Mouse (Mus musculus): ENCODE results near the gene Vmp1.
A peak's percentile ranks its signal among the peaks of the same experiment; 100 is the strongest.

Gene Vmp1

DNA sequence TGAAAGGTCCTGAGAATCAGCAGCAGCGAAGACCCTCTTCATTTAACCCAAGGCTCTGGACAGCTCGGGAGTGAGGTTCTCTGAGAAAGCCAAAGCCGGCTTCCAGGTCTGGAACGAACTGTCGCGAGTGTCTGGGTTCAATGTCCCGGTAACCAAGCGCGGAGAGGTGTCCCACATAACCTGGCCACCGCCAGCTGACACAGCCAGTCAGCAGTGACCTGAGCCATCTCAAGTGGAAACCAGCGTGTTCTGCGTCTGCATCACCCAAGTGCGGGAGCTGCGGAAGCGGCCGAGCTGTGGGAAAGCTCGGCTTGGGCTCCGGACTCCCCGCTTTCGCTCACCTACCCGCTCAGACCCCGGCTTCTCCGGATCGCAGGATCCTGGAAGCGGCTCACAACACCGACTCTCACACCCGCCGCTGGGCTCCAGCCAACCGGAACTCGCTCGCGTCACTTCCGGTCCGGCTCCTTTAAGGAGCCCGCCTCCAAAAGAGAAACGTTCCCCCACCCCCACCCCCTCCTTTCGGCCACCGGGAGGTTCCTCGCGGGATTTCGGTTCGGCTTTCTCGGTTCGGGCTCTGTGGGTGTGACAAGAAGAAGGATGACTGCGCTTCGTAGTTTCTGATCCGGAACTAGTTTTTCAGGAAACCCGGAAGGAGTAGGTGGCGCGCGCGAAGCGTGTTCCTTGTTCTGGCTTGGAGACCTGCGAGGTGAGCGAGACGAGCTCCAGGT is at the start of gene Vmp1, which contains the start of gene Ptrh2:
Gene Vmp1 (minus strand): TSS at position 442 of the 731 bp plus-strand sequence.
Gene Ptrh2 (plus strand): TSS at position 591 of the 731 bp plus-strand sequence.
- peak; percentile 97 for DNase-seq

DNA sequence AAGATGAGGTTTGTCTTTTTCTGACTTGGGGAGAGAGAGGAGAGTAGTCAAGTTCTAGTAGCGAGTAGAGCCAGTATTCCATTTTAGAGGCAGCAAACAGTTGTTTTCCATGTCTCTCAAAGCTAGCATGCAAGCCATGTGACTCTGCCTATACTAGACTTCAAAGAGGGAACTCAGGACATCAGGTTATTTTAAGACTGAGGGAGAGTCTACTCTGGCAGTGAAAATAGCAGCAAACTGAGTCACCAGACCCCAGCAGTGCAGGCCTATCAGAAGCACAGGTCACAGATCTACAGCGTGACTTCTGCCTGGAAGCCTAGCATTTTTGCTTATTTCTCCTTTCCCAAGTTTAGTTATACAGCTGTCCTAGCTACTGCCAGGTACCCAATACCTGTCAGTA is 47.8 kb upstream of the Vmp1 start:
- DNase-seq: no peak

DNA sequence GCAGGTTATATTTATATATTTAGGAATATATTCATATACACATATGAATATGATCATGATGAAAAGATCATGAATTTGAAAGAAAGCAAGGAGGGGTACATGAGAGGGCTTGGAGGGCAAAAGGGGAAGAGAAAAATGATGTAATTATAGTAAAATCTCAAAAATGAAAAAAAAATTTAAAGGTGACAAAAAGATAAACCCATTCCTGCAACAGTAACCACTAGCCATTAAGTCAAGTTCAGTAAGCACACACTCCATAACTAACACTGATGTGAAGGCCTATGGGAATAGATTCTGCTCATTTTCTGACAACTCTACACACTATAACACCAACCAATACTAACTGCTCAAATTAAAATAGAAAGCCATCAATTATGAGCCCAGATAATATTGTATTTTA is 42.0 kb upstream of the Vmp1 start:
- DNase-seq: no peak

DNA sequence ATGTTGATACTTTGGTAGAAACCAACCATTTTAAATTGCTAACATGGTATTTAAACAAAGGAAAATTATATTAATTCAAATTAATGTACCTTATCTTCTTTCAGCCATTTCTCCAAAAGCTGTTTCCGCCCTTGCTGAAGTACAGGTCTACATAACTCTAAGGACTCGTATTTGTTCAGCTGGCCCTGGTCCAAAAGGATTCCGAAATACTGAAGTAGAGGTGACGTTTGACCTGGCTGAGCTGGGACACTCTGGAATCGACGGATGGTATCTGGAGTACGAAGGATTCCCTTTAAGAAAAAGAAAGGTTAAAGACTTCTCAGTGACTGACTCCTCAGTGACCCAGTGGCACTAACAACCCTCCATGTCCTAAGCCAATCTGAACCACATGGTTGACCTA is 41.3 kb upstream of the Vmp1 start:
- DNase-seq: no peak

DNA sequence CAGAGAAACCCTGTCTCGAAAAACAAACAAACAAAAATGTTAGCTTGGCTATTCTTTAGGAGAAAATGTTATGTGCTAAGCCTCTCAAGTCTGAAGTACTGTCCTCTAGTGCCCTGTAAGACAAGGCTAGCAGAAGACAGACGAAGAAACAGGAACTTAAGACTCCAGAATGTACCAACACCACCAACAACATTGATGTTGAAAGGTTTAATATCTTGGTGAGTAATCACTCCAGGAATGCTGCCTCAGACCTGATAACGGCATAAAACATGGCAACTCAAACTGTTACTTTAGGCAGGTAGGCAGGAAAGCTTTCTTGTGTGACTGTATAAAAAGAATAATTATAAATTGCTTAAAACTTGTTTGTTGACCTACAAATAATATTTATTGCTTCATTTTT is 40.4 kb upstream of the Vmp1 start:
- no peak for DNase-seq

DNA sequence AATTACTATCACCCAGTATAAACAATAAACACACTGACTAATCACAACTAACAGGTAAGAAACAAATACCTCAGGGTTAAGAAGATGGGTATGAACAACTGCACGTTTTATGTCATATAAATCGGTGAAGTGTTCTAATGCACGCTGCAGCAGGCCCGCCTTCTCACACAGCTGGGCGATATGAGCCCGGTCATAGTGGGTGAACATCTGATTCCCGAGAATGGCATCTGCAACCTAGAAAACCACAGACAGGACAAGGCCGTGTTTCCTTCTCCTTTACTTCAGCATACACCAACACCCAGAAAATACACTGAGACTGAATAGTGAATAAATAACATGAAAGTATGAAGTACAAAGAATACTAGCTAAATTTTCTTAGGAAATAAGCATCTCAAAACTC is 35.8 kb upstream of the Vmp1 start:
- no peak for DNase-seq

DNA sequence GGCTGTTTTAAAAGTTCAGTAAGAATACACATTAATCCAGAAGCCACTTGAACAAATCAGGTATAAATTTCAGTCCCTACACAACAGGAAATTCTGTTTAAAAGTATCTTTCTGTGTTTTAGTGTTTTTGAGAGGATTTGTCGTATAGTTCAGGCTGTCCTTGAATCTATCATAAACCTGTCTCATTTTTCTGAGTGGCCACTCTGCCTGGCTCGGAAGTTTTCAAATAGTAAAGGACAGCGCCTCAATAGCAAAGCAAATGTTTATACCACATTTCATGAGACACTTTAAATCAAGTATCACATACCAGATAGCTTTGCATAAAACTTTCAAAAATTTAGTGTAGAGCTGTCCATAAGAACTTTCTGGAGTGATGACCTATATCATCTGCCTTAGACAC is 34.7 kb upstream of the Vmp1 start:
- DNase-seq: no peak

DNA sequence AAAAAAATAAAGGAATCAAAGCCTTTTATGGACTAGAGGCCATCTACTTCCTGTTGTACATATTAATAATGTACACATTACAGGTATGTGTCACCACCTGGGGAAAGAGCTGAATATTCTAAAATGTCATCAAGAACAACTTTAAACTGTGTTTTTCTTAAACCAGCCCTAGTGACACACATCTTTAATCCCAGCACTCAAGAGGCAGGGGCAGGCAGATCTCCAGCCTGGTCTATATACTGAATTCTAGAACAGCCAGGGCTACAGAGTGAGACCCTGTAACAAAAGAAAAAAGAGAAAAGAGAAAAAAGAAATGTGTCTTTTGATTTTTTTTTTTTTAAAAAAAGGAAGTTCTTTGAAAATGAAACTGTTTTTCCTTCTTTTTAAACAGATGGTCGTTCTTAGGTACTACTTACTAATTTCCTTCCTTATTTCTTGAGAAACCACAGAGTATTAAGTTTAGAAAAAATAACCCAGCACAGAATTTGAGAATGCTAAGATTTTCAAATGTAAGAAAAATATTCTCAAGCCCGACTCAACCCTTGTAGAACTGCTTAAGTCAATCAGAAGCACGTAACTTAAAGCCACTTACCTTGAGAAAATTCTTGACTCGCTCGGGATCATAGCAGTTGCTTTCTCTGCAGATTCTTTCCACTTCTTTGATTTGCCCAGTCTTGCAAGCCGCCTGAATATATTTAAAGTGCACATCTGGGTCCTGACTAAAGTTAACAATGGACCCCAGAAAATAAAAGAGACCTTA is 33.9 kb upstream of the Vmp1 start:
- DNase-seq: no peak

DNA sequence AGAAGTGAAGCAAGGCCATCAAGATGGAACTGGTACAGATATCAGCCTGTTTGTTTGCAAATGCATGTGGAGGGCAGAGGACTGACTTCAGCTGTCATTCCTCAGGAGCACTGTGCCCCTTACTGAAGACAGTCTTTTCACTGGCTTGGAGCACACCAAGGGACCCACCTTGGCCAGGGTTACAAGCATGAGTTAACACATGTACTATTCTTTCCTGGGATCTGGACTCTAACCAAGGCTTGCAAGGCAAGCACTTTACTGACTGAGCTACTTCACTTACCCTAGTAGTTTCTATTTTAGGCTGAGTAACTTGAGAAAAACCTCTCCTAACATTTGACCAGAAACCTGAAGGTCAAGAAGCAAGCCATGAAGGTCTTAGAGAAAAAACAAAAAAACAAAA is 31.0 kb upstream of the Vmp1 start:
- DNase-seq: no peak

DNA sequence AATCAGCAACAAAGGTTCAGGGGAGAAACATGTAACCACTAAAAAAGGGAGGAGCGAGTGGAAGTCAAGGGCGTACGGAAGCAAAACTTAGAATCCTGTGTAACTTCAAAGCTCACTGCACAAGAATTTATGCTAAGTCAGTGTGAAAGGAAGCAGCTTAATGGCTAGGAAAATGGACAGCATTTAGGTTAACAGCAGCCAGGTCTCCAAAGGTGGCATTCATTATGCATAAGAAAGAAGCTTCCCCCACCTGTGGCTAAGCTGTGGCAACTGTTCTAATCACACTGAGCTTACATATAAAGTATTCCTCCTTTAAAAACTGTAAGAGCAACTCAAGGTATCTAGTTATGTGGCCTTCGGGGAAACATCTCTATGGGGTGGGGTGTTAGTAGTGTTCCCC is 17.5 kb upstream of the Vmp1 start:
- DNase-seq: no peak

DNA sequence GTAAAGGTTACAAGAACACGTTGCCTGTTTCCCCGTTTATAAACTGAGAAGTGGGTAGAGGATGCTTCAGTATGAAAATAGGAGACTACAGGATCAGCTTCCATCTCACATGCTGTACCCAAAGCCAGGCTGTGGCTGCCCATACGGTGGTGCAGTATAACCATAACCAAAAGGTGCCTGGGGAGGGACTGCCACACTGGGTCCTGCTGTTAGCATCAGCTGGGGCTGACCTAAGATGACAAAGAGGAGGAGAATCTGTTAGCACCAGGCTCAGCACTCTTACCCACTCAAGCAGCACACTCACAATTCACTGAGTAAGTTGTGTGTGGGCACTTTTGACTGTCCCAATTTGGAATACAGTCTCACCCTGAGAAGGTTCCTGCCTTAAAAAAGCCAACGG is 11.8 kb upstream of the Vmp1 start:
- no peak for DNase-seq

DNA sequence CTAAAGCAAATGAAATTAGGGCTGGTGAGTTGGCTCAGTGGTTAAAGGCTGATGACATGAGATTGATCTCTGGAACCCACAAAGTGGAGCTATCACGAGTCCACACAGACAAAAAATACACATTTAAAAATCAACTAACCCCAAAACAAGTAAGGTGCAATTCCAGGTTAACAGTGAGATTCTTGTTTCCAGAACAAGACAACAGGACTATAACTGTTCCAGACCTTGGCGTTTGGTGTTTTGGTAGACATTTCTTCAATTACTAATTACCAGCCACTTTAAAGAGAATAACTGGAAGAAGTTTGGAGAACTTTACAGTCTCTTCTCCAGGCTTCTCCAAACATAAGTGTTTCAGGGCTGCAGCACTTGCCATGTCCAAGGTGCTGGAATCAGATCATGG is 8.9 kb upstream of the Vmp1 start:
- DNase-seq: no peak

DNA sequence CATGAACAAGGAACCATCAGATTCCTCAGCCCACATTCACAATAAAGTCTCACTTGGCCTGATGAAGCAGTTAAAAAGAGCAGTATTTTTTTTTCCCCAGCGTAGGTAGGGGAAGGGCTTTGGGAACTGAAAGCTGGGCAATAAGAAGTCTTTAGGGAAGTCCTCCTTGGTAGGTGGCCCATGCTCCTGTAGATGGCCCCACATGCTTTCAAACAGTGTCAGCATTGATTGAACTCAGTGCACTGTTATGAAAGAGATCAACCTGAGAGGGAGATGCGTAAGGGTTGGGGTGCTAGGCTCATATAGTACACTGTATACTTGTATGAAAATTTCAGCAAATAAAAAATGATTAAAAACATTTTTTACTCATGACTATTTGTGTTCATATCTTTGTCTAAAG is 8.3 kb upstream of the Vmp1 start:
- no peak for DNase-seq

DNA sequence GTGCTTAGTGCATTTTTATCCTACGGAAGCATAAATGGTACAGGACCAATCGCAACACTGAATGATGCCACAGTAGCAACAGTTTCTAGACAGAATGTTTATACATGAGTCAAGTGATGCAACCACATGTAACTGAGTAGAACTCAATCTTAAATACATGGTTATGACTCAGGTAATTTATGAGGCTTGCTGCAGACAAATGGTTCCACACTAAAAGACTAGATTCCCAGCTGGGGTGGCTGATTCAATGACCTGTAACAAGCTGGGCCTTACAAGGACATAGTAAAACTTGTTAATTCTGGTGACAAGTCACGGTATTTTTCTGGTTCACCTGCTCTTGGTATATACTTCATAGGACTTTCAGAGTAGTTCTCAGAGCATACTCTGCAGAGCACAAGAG is 7.8 kb upstream of the Vmp1 start:
- no peak for DNase-seq

DNA sequence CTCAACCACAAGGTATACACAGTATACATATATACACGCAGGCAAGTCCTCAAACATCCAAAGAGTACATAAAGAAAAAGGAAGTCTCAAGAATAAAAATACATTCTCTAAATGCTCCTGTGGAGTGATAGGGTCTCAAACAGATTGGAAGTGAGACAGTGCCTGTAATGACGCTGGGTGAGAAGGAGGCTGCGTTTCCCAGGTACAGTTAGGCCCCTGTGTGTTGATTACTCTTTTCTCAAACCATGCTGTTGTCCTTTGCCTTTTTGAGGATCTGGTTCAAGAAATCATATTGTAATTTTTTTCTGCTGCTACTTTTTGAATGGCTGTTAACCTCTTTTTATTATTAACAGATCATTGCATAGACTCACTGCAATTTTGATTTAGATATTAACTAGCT is 6.7 kb upstream of the Vmp1 start:
- no peak for DNase-seq

DNA sequence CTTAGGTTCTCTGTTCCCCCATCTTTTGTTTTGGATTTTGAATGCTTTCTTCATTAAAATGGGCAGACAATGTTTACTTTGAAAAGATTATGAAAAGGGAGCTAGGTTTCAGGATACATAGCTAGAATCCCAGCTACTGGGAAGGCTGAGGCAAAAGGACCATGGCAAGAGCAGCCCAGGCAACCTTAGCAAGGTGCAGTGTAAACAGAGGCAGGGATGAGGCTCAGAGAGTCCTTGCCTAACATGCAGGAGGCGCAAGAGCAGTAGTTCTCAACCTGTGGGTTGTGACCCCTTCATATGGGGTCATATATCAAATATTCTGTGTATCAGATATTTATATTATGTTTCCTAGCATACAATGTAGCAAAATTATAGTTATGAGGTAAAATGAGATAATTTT is 1.7 kb upstream of the Vmp1 start:
- no peak for DNase-seq

DNA sequence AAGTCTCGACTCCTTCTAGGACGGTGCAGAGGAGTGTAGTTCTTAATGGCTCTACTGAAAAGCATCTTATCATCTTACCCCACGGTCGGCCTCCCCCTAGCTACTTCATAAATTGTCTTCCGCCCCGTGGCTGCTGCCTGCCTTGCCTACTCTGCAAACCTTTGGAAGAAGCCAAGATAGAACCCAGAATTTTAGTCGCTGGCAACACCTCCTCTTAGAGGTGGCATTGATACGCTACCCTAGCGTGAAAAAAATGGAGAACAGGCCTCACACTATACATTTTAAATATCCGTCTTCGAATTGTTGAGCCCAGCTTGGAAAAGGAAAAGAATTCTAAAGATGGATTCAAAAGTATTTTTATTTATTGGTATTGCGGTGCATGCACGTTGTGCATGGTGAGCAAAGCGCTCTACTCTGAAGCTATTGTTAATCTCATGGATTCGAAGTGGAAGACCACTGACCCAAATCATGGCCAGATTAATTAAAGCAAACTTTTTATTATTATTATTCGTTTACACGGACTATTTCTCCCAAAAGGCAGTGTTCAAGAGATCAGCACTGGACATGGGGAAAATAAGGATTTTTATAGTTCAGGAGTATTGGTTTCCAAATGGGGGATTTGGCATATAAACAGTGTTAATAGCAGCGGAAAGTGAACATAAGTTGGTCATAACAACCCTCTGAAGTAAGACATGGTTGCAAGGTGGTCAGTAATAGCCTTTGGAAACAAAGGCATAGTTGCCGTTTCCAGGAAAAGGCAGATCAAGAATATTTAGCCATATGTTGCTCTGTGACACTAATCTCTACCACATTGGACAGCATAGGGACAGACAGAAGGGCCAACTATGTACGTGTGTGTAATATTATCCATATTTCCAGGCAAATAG is 733 bp upstream of the Vmp1 start:
- DNase-seq: no peak

DNA sequence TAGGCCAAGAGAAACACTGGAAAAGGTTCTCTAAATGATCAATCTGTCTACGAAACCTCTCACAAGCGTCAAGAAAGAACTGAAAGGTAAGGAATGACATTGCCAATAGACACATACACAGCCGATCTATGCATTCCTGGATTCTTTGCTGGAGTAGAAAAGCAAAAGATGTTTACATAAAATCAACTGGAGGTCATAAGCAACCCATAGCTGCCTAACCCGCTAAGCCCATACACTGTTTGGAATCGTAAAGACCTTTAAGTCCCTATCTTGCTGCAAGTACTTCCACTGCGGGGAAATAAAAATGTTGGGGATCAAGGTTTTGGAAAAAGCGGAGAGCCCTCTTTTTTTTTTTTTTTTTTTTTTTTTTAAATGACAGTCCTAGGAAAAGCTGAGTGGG is 775 bp downstream of the Vmp1 start:
- DNase-seq: no peak

DNA sequence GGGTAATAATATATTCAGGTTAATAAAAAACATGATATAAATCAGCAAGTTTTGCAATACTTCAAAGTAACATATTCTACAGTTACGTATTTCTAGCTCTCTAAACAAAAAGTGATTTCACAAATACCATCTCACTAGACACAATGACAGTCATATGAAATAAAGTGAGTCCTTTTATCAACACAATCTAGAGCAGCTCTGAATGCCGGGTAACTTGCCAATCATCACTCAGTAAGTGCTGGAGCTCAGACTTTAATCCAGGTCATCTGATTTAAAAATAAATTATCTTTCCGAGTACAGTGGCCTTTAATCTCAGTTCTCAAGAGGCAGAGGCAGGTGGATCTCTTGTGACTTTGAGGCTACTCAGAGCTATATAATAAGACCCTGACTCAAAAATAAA is 2.2 kb downstream of the Vmp1 start:
- no peak for DNase-seq

DNA sequence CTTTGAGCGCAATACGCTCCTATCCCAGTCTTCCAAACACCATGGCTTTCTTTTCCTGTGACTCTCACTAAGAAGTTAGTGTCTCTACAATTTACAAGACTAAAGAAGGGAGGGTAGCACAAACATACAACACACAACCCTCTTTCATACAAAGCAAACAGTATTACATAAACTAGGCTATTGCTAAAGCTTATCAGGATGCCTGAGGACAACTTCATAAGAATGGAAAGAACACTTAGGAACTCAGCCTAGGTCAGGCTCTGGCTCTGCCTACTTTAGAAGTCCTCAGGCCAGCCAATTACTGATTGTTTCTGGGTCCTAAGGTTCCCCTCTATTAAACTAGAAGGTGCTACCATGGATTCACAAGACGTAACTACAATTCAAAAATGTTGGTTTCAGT is 2.9 kb downstream of the Vmp1 start:
- no peak for DNase-seq

DNA sequence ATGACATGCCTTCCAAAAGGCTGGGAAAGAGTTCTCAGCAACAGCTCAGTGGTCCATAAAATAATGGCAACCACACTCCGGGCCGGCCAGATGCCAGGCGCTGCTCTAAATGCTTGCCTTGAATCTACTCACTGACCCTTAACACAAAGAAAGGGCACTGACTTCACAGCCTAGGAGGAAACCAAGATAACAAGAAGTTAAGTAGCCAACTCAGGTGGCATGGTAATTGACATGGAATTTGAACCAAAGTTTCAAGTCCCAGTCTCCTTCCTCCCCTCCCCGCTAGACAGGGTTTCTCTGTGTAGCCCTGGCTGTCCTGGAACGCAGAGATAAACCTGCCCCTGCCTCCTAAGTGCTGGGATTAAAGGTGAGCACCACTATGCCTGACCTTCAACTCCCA is 4.7 kb downstream of the Vmp1 start:
- DNase-seq: no peak

DNA sequence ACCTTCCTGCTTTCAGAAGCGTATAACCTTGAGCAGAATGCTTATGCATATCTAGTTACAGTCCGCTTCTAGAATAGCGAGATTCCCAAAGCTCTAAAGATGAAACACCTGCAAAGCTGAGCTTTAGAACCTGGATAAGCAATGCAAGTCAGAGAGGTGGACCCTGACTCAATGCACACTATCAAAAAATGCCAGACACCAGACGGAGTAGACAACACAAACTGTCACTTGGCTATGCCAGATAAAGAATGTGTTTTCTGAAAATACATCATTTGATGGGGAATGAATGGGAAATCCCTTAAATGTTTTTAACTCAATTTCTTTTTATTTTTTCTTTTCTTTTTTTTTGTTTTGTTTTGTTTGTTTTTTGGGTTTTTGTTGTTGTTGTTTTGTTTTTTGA is 8.1 kb downstream of the Vmp1 start:
- no peak for DNase-seq

DNA sequence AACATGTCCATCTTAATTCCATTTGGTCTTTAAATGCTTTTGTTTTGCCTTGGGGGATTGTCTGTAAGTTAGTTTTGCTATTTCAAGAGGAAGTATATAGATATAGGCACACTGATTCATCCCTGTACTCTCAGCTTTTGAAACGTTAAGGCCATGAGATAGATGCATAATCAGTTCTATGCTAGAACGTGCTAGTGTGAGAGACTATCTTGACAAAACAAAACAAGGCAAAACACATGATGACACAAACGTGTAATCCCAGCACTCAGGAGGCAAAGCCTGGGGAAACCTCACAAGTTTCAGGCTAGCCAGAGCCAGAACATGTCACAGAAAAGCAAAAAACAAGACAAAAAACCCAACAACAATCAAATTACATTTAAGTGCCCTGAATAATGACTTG is 10.9 kb downstream of the Vmp1 start:
- DNase-seq: no peak

Measured in right cerebral cortex, postnatal 4 days (tissue).